Comparison of ENCODE assay signal across 31 mouse cellular contexts in the genomic region with DNA sequence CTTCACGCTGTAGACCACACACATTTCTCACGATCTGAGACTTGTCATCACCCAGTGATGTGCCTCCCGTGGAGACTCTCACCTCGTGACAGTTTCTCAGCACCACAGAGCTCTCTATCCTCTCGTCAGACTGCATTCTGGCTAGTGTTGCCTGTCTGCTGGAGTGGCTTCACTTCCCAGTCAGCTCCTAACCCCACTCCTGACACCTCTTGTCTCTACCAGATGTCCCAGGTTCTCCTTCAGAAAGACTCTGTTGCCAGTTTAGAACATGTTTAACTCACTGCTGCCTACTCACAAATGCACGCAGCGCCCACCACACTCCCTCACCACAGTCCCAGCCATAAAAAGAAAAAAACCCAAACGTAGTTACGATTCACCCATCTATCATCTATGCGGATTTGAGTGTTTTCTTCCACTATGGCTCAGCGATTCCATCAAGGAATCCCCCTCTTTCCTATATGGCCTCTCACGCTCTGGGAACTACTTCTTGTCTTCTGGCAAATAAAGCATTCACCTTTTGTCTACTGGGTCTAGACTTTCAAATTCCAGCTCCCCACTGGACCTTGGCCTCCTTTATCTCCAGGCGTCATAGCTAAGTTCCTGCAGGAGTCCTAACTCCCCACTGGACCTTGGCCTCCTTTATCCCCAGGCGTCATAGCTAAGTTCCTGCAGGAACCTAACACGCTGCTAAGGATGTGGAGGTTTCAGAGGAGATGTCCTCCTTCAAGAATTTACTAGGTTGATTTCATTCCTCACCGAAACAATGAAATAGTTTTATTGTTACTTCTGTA.
DNase-seq lines count a peak whose midpoint lies in the region; ATAC-seq and TF ChIP-seq lines count a peak whose summit lies in the region.
"Had no signal": no experiment of that assay in that cellular context is flagged by ENCODE, and none has a peak within 500 bp of the region (broad histone marks: within the 10 kb centered on the region; RNA-seq: fewer than 3 reads in every experiment).

No protein-coding gene starts in this region.

- no peak for TF ChIP-seq POLR2A in heart, adult 2 months (IDR thresholded peaks at IDR 0.05; ENCODE audit: insufficient read depth, low read depth, low read length)

- H3K36me3 ChIP-seq in heart, adult 2 months (ENCODE audit: control insufficient read depth, insufficient read depth, low read length) = no peaks in the 10 kb centered on the region
- no peaks in the 10 kb centered on the region for H3K36me3 ChIP-seq in midbrain, embryonic 11.5 days (ENCODE audit: control insufficient read depth, insufficient read depth, low read length)
- H3K36me3 ChIP-seq in midbrain, embryonic 14.5 days (ENCODE audit: control insufficient read depth, insufficient read depth, low read length) = no peaks in the 10 kb centered on the region
- H3K36me3 ChIP-seq in intestine, embryonic 16.5 days (ENCODE audit: control insufficient read depth, insufficient read depth, low read length) = no peaks in the 10 kb centered on the region
- H3K36me3 ChIP-seq: embryonic facial prominence, embryonic 10.5 days; forebrain, embryonic 15.5 days; heart, embryonic 12.5 days; hindbrain, embryonic 10.5 days; liver, embryonic 15.5 days; lung, embryonic 15.5 days; midbrain, embryonic 15.5 days; neural tube, embryonic 13.5 days had no signal

- no peak for ATAC-seq in midbrain, embryonic 11.5 days (ENCODE audit: low FRiP score)
- ATAC-seq in midbrain, embryonic 14.5 days (ENCODE audit: low FRiP score, low TSS enrichment) = no peak
- ATAC-seq in intestine, embryonic 16.5 days = peak; percentile 97
- ATAC-seq: forebrain, embryonic 15.5 days; hindbrain, embryonic 16.5 days; midbrain, embryonic 15.5 days had no signal

- no peak overlapping the region for H3K27ac ChIP-seq in heart, adult 2 months
- H3K27ac ChIP-seq in midbrain, embryonic 11.5 days (ENCODE audit: low read depth, low read length) = no peak overlapping the region
- no peak overlapping the region for H3K27ac ChIP-seq in midbrain, embryonic 14.5 days (replicated peaks; ENCODE audit: low read depth, low read length)
- H3K27ac ChIP-seq in intestine, embryonic 16.5 days (ENCODE audit: low read length) = no peak overlapping the region
- H3K27ac ChIP-seq: embryonic facial prominence, embryonic 10.5 days; forebrain, embryonic 15.5 days; hindbrain, embryonic 10.5 days; left cerebral cortex, adult 2 months; liver, embryonic 15.5 days; lung, embryonic 15.5 days; midbrain, embryonic 15.5 days; neural tube, embryonic 13.5 days had no signal

- 83% methylated on average over 16 of the region's 16 CpGs for WGBS in heart, adult 2 months
- 91% methylated on average over 16 of the region's 16 CpGs for WGBS in midbrain, embryonic 11.5 days
- 89% methylated on average over 16 of the region's 16 CpGs for WGBS in midbrain, embryonic 14.5 days
- WGBS in intestine, embryonic 16.5 days = 80% methylated on average over 16 of the region's 16 CpGs

- H3K27me3 ChIP-seq in heart, adult 2 months (ENCODE audit: control insufficient read depth, insufficient read depth, low read length) = no peaks in the 10 kb centered on the region
- H3K27me3 ChIP-seq in midbrain, embryonic 11.5 days (ENCODE audit: control insufficient read depth, insufficient read depth, low read length) = no peaks in the 10 kb centered on the region
- H3K27me3 ChIP-seq in midbrain, embryonic 14.5 days (ENCODE audit: control insufficient read depth, insufficient read depth, low read length) = no peaks in the 10 kb centered on the region
- H3K27me3 ChIP-seq in intestine, embryonic 16.5 days (replicated peaks; ENCODE audit: control insufficient read depth, insufficient read depth, low read length) = no peaks in the 10 kb centered on the region
- H3K27me3 ChIP-seq: CH12.LX; forebrain, embryonic 15.5 days; heart, embryonic 12.5 days; liver, embryonic 15.5 days; lung, embryonic 15.5 days; megakaryocyte, embryonic 14.5 days; midbrain, embryonic 15.5 days; neural tube, embryonic 13.5 days; Patski had no signal

- H3K9ac ChIP-seq in heart, adult 2 months (ENCODE audit: low read depth, low read length) = no peak overlapping the region
- H3K9ac ChIP-seq in midbrain, embryonic 11.5 days (ENCODE audit: low read length) = no peak overlapping the region
- no peak overlapping the region for H3K9ac ChIP-seq in midbrain, embryonic 14.5 days (replicated peaks; ENCODE audit: low read length)
- no peak overlapping the region for H3K9ac ChIP-seq in intestine, embryonic 16.5 days (ENCODE audit: low read depth, low read length)
- H3K9ac ChIP-seq: forebrain, embryonic 15.5 days; heart, embryonic 12.5 days; liver, embryonic 15.5 days; lung, embryonic 15.5 days; midbrain, embryonic 15.5 days; neural tube, embryonic 13.5 days had no signal

- TF ChIP-seq CTCF in heart, adult 2 months (IDR thresholded peaks at IDR 0.05) = no peak

- intact Hi-C loops in heart, adult 2 months (cut with DNase I) = no loop called here

- no peak for TF ChIP-seq EP300 in heart, adult 2 months (IDR thresholded peaks at IDR 0.05; ENCODE audit: insufficient read depth, low read depth, low read length)

- peaks cover 2% of the 10 kb centered on the region; the same call in 1 of the 2 replicates for H3K4me1 ChIP-seq in heart, adult 2 months (ENCODE audit: control insufficient read depth, insufficient read depth, low read length)
- peaks cover 10% of the 10 kb centered on the region for H3K4me1 ChIP-seq in midbrain, embryonic 11.5 days (ENCODE audit: control insufficient read depth, insufficient read depth, low read length)
- H3K4me1 ChIP-seq in midbrain, embryonic 14.5 days (ENCODE audit: control insufficient read depth, insufficient read depth, low read length) = peaks cover 6% of the 10 kb centered on the region
- 0 out of 2 replicates have a peak, but pooled peaks cover 1% of the 10 kb centered on the region for H3K4me1 ChIP-seq in intestine, embryonic 16.5 days (ENCODE audit: control insufficient read depth, insufficient read depth, low read length)
- H3K4me1 ChIP-seq: liver, embryonic 15.5 days; lung, embryonic 15.5 days; megakaryocyte, embryonic 14.5 days had no signal

- H3K79me2 ChIP-seq in heart, adult 2 months (replicated peaks; ENCODE audit: control insufficient read depth, insufficient read depth, low read length) = no peaks in the 10 kb centered on the region

- peak; percentile 23 for DNase-seq in heart, adult 11 months
- DNase-seq in heart, adult 2 months = no peak
- DNase-seq in midbrain, embryonic 11.5 days (ENCODE audit: low spot score, missing footprints) = peak; percentile 47
- DNase-seq in midbrain, embryonic 14.5 days = no peak
- peak; percentile 62 for DNase-seq in yolk sac, embryonic 10.5 days (ENCODE audit: low spot score)
- DNase-seq in neural tube, embryonic 10.5 days (ENCODE audit: extremely low spot score, low spot score) = no peak
- DNase-seq: cerebellum, adult 11-12 months; cerebellum, postnatal 10 days; heart, postnatal 10 days; kidney, adult 11 months; layer of hippocampus, adult 9-11 months; liver; lung, postnatal 36 days; retina, postnatal 1 day; thymus, adult 18-20 months; thymus, postnatal 4 days had no signal

- H3K9me3 ChIP-seq in midbrain, embryonic 11.5 days (ENCODE audit: control insufficient read depth, low read length) = no peaks in the 10 kb centered on the region
- no peaks in the 10 kb centered on the region for H3K9me3 ChIP-seq in midbrain, embryonic 14.5 days (ENCODE audit: control insufficient read depth, low read length)
- no peaks in the 10 kb centered on the region for H3K9me3 ChIP-seq in intestine, embryonic 16.5 days (ENCODE audit: control insufficient read depth, low read length)
- H3K9me3 ChIP-seq: embryonic facial prominence, embryonic 10.5 days; forebrain, embryonic 15.5 days; G1E; heart, embryonic 12.5 days; hindbrain, embryonic 10.5 days; liver, embryonic 15.5 days; lung, embryonic 15.5 days; midbrain, embryonic 15.5 days; neural tube, embryonic 13.5 days had no signal

- no peak overlapping the region for H3K4me3 ChIP-seq in heart, adult 2 months
- no peak overlapping the region for H3K4me3 ChIP-seq in midbrain, embryonic 11.5 days (ENCODE audit: low read depth, low read length)
- no peak overlapping the region for H3K4me3 ChIP-seq in midbrain, embryonic 14.5 days (replicated peaks; ENCODE audit: low read depth, low read length)
- no peak overlapping the region for H3K4me3 ChIP-seq in intestine, embryonic 16.5 days (ENCODE audit: low read length)
- H3K4me3 ChIP-seq: embryonic facial prominence, embryonic 10.5 days; forebrain, embryonic 15.5 days; heart, embryonic 12.5 days; hindbrain, embryonic 10.5 days; left cerebral cortex, adult 2 months; liver, embryonic 15.5 days; lung, embryonic 15.5 days; megakaryocyte, embryonic 14.5 days; midbrain, embryonic 15.5 days; neural tube, embryonic 13.5 days had no signal

- no peak overlapping the region for H3K4me2 ChIP-seq in midbrain, embryonic 11.5 days
- no peak overlapping the region for H3K4me2 ChIP-seq in midbrain, embryonic 14.5 days (ENCODE audit: low read length)
- no peak overlapping the region for H3K4me2 ChIP-seq in intestine, embryonic 16.5 days (ENCODE audit: low read depth, low read length)
- H3K4me2 ChIP-seq: forebrain, embryonic 15.5 days; heart, embryonic 12.5 days; liver, embryonic 15.5 days; lung, embryonic 15.5 days; midbrain, embryonic 15.5 days; neural tube, embryonic 13.5 days had no signal

Comparison
In these comparisons a context has a peak if more than half of its experiments do, and no peak if none do; other contexts are left out.
1. DNase-seq: peak in heart, adult 11 months (single experiment), midbrain, embryonic 11.5 days (single experiment) and yolk sac, embryonic 10.5 days (single experiment); none in heart, adult 2 months (0 of 2), midbrain, embryonic 14.5 days (single experiment) and neural tube, embryonic 10.5 days (single experiment).